Mouse (Mus musculus): ENCODE measurements around the gene Rxylt1. TPM values are rescaled to one million over a fixed set of nuclear protein-coding genes. Genes with fewer than 3 reads are reported as not detected.

The Rxylt1 gene
- total RNA-seq (2014; rRNA removed) = 24.4 and 31.8 TPM in 2 replicates
- 48.9 and 54.9 TPM in 2 replicates for polyA plus RNA-seq (2015; fragmentation: Nextera tagmentation; extraction: Ambion mirVana)

DNA sequence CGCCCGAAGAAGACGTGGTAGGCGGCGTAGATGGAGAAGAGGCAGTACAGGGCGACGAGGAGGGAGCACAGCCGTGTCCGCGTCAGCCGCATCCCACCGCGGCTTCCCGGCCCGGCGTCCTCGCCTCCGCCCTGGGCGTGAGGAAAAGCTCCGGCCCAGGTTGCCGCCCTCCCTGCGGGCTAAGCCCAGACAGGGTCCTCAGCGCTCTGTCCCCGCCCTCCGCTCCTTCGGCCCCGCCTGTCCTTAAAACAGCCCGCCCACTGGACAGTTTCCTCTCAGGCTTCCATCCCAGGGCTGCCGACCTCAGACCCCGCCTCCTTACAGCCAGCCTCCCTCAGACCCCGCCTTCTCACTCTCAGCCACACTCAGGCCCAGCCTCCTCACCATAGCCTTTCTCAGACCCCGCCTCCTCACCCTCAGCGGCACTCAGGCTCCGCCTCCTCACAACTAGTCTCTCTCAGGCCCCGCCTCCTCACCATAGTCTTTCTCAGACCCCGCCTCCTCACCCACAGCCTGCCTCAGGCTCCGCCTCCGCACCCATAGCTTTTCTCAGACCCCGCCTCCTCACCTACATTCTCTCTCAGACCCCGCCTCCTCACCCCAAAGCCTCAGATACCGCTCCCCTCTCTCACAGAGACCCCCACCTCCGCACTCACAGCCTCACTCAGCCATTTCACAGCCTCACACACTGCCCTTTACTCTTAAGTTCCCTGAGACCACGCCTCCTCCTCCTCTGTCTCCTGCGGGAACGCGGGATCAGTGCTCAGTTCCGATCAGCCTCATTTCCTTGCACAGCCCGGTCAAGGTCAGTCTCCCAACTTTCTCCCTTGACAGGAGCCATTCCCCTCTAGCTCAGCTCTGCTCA is at the start of gene Rxylt1:
Gene Rxylt1, minus strand, starts transcription at position 392 of the 865 bp plus-strand sequence.
- Histone ChIP-seq H3K4me1 (ENCODE audit: insufficient read depth, low read length) (peaks cover 5% of the 10 kb centered on the region; the same call in 1 of the 2 replicates), H3K9ac (replicated peaks; ENCODE audit: low read length, poor library complexity, severe bottlenecking) (peak within 1 kb of the TSS; percentile 91), H3K9me3 (ENCODE audit: low read length) (no peaks in the 10 kb centered on the region), H3K4me3 (ENCODE audit: low read depth, low read length) (peak within 1 kb of the TSS; percentile 76), H3K27ac (ENCODE audit: low read depth, low read length) (peak within 1 kb of the TSS; percentile 94), H3K36me3 (ENCODE audit: insufficient read depth, low read length) (no peaks in the 10 kb centered on the region), H3K4me2 (ENCODE audit: low read depth, low read length, poor library complexity, severe bottlenecking) (peak within 1 kb of the TSS; percentile 91), H3K27me3 (ENCODE audit: insufficient read depth, low read length) (no peaks in the 10 kb centered on the region)
- no peak for TF ChIP-seq CTCF (IDR thresholded peaks at IDR 0.05)
- WGBS = under 1% methylated on average over 29 of the region's 48 CpGs
- ATAC-seq (ENCODE audit: low FRiP score) (peak; percentile 97), DNase-seq (ENCODE audit: low spot score) (peak; percentile 97)

DNA sequence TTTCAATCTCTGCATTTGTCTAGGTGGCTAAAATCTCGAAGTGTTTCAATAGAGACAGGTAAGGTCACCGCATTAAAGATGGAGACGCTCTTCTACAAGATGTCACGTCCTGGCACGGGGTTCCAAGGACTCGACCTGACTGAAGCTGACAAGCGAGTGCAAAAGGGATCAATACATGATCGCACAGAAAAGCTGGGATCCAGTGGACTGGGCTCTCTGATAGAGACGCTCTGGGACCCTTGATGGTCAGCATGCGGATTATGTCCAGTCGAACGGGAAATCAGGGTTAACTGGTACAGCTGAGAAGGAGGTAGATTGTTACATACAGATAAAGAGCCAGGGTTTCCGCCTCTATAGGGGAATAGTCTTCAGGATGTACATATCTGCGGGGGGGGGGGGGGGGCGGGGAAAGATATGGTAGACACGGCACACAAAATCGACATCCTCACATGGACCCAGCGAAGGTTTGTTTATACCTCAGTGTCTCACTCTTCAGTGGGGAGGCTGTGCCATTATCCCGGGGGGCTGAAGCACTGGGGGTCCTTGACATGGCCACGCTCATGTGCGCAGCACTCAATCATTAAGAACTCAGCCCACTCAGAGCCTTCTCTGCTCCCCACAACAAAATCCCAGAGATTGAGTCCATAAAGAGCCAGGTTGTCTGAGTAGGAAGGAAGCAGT is 24.3 kb upstream of the Rxylt1 start:
- H3K4me3 ChIP-seq (ENCODE audit: low read depth, low read length) = peak overlapping the region; percentile 27
- H3K36me3 ChIP-seq (ENCODE audit: insufficient read depth, low read length) = no peaks in the 10 kb centered on the region
- TF ChIP-seq CTCF (IDR thresholded peaks at IDR 0.05) = no peak
- no peak for DNase-seq (ENCODE audit: low spot score)
- 36% methylated on average over 21 of the region's 21 CpGs for WGBS
- H3K27me3 ChIP-seq (ENCODE audit: insufficient read depth, low read length) = no peaks in the 10 kb centered on the region
- ATAC-seq (ENCODE audit: low FRiP score) = no peak
- H3K4me2 ChIP-seq (ENCODE audit: low read depth, low read length, poor library complexity, severe bottlenecking) = peak overlapping the region; percentile 53
- H3K4me1 ChIP-seq (ENCODE audit: insufficient read depth, low read length) = 0 out of 2 replicates have a peak, but pooled peaks cover 3% of the 10 kb centered on the region
- H3K27ac ChIP-seq (ENCODE audit: low read depth, low read length) = peak overlapping the region; percentile 47; the same call in 1 of the 2 replicates
- 0 out of 2 replicates have a peak, but pooled peaks cover 3% of the 10 kb centered on the region for H3K9me3 ChIP-seq (ENCODE audit: low read length)
- H3K9ac ChIP-seq (replicated peaks; ENCODE audit: low read length, poor library complexity, severe bottlenecking) = peak overlapping the region; percentile 50

DNA sequence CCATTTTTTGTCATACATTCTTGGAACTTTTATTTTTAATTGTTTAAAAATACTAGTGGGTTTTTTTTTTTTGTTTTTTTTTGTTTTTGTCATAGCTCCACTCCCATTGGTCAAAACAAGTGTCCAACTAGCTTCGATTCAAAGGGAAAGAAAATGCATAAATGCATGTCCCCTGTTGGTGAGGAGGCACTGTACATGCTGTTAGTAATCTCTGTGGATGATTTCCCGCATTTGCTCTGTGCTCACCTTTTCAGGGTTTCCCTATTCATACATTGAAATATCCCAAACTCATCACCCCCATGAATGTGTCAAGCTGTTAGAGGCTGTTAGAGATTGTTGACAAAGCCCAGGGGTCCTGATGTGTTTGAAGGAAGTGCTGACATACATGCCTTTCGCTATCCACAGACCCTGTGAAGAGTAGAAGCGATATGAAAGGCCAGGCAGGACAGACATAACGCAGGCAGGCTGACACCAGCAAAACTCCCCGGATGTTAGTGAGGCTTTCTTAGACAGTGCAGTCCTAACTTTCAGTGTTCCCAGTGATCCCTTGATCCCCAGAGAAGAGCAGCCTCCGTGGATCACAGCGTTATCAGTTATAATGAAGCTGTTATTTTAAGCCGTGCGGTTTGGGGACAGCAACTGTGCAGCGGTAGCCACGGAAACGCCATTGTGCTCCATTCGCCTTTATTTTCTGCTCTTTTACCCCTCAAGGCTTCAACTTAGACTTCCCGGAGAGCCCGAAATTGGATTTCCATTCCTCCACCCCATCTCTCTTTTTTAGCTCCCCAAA is 23.5 kb upstream of the Rxylt1 start:
- Histone ChIP-seq H3K4me1 (ENCODE audit: insufficient read depth, low read length) (0 out of 2 replicates have a peak, but pooled peaks cover 3% of the 10 kb centered on the region), H3K9me3 (ENCODE audit: low read length) (0 out of 2 replicates have a peak, but pooled peaks cover 3% of the 10 kb centered on the region), H3K9ac (replicated peaks; ENCODE audit: low read length, poor library complexity, severe bottlenecking) (peak overlapping the region; percentile 50), H3K36me3 (ENCODE audit: insufficient read depth, low read length) (no peaks in the 10 kb centered on the region), H3K4me3 (ENCODE audit: low read depth, low read length) (peak overlapping the region; percentile 27), H3K4me2 (ENCODE audit: low read depth, low read length, poor library complexity, severe bottlenecking) (peak overlapping the region; percentile 53), H3K27me3 (ENCODE audit: insufficient read depth, low read length) (no peaks in the 10 kb centered on the region), H3K27ac (ENCODE audit: low read depth, low read length) (peak overlapping the region; percentile 47; the same call in 1 of the 2 replicates)
- peak; percentile 52 for TF ChIP-seq CTCF (IDR thresholded peaks at IDR 0.05)
- 10% methylated on average over 16 of the region's 16 CpGs for WGBS
- ATAC-seq (ENCODE audit: low FRiP score) (peak; percentile 52; the same call in 1 of the 2 replicates), DNase-seq (ENCODE audit: low spot score) (peak; percentile 23)

DNA sequence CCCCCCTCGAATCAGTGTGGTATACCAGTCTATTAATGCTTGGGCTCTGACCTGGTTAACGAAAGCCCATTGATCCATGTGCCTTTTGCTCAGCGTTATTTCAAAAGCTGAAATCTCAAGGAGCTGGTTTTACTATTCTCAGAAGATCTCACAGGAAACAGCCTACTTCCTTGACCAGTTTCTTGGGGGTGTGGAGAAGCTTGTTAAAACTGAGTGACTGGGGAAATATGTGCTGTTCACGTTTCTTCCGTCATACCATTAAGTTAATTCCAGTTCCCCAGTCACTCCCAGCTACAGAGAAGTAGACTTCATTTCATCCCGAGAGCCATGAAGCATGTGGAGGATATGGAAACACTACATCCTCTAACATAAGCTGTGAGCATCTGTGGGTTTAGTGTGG is 22.3 kb upstream of the Rxylt1 start:
- no peak for DNase-seq (ENCODE audit: low spot score)
- Histone ChIP-seq H3K9ac (replicated peaks; ENCODE audit: low read length, poor library complexity, severe bottlenecking) (no peak overlapping the region), H3K27ac (ENCODE audit: low read depth, low read length) (no peak overlapping the region), H3K9me3 (ENCODE audit: low read length) (0 out of 2 replicates have a peak, but pooled peaks cover 3% of the 10 kb centered on the region), H3K36me3 (ENCODE audit: insufficient read depth, low read length) (no peaks in the 10 kb centered on the region), H3K27me3 (ENCODE audit: insufficient read depth, low read length) (no peaks in the 10 kb centered on the region), H3K4me2 (ENCODE audit: low read depth, low read length, poor library complexity, severe bottlenecking) (no peak overlapping the region), H3K4me3 (ENCODE audit: low read depth, low read length) (no peak overlapping the region), H3K4me1 (ENCODE audit: insufficient read depth, low read length) (0 out of 2 replicates have a peak, but pooled peaks cover 3% of the 10 kb centered on the region)
- no peak for ATAC-seq (ENCODE audit: low FRiP score)
- 82% methylated on average over 6 of the region's 6 CpGs for WGBS
- TF ChIP-seq CTCF (IDR thresholded peaks at IDR 0.05) = no peak

DNA sequence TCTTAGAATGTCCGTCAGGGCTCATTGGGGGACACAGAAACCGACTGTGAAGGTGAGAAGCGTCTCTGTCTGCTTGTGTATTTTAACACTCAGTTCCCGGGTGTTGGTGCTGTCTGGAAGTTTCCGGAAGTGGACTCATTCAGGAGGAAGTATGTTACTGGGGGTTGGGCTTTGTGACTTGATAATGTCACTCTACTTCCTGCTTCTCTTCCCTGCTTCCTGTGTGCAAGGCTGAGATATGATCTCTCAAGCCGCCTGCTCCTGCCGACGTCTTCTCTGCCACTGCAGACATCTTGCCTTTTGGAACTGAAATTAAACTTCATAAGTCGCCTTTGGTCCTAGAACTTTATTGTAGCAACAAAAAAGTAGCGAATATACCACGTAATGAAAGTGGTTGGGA is 19.5 kb upstream of the Rxylt1 start:
- DNase-seq (ENCODE audit: low spot score) (no peak), ATAC-seq (ENCODE audit: low FRiP score) (no peak)
- no peaks in the 10 kb centered on the region for H3K27me3 ChIP-seq (ENCODE audit: insufficient read depth, low read length)
- no peaks in the 10 kb centered on the region for H3K36me3 ChIP-seq (ENCODE audit: insufficient read depth, low read length)
- H3K9me3 ChIP-seq (ENCODE audit: low read length) = no peaks in the 10 kb centered on the region
- no peak overlapping the region for H3K4me2 ChIP-seq (ENCODE audit: low read depth, low read length, poor library complexity, severe bottlenecking)
- H3K4me1 ChIP-seq (ENCODE audit: insufficient read depth, low read length) = 0 out of 2 replicates have a peak, but pooled peaks cover 3% of the 10 kb centered on the region
- 84% methylated on average over 11 of the region's 11 CpGs for WGBS
- TF ChIP-seq CTCF (IDR thresholded peaks at IDR 0.05) = no peak
- no peak overlapping the region for H3K4me3 ChIP-seq (ENCODE audit: low read depth, low read length)
- H3K9ac ChIP-seq (replicated peaks; ENCODE audit: low read length, poor library complexity, severe bottlenecking) = no peak overlapping the region
- no peak overlapping the region for H3K27ac ChIP-seq (ENCODE audit: low read depth, low read length)

All from midbrain, postnatal 0 days (tissue).